Mouse (Mus musculus) heart, adult 2 months (tissue): ENCODE data around the gene Olfr323. TPM values are rescaled to one million over a fixed set of nuclear protein-coding genes. Genes with fewer than 3 reads are reported as not detected.

ENCODE experiments used
- DNase-seq, 2 experiments: peaks; one replicate each; pipeline ENCODE4 v3.0.0; 2021
- H3K27ac ChIP-seq: fragments of 200-600 bp; 2 replicates; pipeline ENCODE4 v1.8.1; 2022
- H3K27me3 ChIP-seq: fragments of 200-500 bp; 2 replicates; pipeline ENCODE4 v1.6.1; 2012; ENCODE audit warnings: mild to moderate bottlenecking, low read length, inconsistent platforms, mixed read lengths; ENCODE audit not compliant: control insufficient read depth, insufficient read depth
- H3K36me3 ChIP-seq: fragments of 200-500 bp; 2 replicates; pipeline ENCODE4 v1.6.1; 2012; ENCODE audit warnings: low read length, inconsistent platforms; ENCODE audit not compliant: control insufficient read depth, insufficient read depth
- H3K4me1 ChIP-seq: fragments of 200-500 bp; 2 replicates; pipeline ENCODE4 v1.6.1; 2011; ENCODE audit warnings: low read length; ENCODE audit not compliant: control insufficient read depth, insufficient read depth
- H3K4me3 ChIP-seq: fragments of 200-600 bp; 2 replicates; pipeline ENCODE4 v1.8.1; 2022
- H3K79me2 ChIP-seq: fragments of 200-500 bp; replicated peaks from 2 replicates; pipeline ENCODE4 v1.6.1; 2012; ENCODE audit warnings: mild to moderate bottlenecking, inconsistent platforms, low read length, moderate library complexity, mixed read lengths; ENCODE audit not compliant: control insufficient read depth, insufficient read depth
- H3K9ac ChIP-seq: fragments of 200-500 bp; 2 replicates; pipeline ENCODE4 v1.6.1; 2012; ENCODE audit warnings: low read depth, mild to moderate bottlenecking, control low read depth, inconsistent platforms, low read length, mixed read lengths
- CTCF ChIP-seq: fragments of 200-600 bp; IDR thresholded peaks from 2 replicates; pipeline ENCODE4 v1.8.1; 2022; ENCODE audit warnings: antibody characterized with exemption, mild to moderate bottlenecking, moderate library complexity
- EP300 ChIP-seq: fragments of 200-500 bp; IDR thresholded peaks from 2 replicates; pipeline ENCODE4 v1.6.1; 2011; ENCODE audit warnings: low read depth, low read length, control low read depth; ENCODE audit not compliant: insufficient read depth
- POLR2A ChIP-seq: fragments of 200-500 bp; IDR thresholded peaks from 2 replicates; pipeline ENCODE4 v1.6.1; 2011; ENCODE audit warnings: mild to moderate bottlenecking, low read depth, low read length, control low read depth; ENCODE audit not compliant: insufficient read depth
- WGBS: fragments of 180-500 bp; shearing (Covaris S2); methylation state at CpG from one replicate; pipeline ENCODE4 v1.1.7; 2018; 5-methylcytosine and 5-hydroxymethylcytosine counted together
- intact Hi-C: fragments of 180-260 bp; cut with DNase I; formaldehyde crosslinking; loops from one replicate; pipeline ENCODE4 v1.15.1; 2025
- polyA plus RNA-seq: library from polyadenylated mRNA; depleted of rRNA; stranded (reverse); fragments of >200 nt; gene quantifications from 2 replicates; pipeline ENCODE4 v1.2.3, GENCODE M21; 2012
- total RNA-seq, 2 experiments: library from RNA; stranded (reverse); gene quantifications; 2 replicates each; pipeline ENCODE4 v1.2.3; 2021

Olfr323 gene
- total and polyA plus RNA-seq, 3 experiments = not detected

DNA sequence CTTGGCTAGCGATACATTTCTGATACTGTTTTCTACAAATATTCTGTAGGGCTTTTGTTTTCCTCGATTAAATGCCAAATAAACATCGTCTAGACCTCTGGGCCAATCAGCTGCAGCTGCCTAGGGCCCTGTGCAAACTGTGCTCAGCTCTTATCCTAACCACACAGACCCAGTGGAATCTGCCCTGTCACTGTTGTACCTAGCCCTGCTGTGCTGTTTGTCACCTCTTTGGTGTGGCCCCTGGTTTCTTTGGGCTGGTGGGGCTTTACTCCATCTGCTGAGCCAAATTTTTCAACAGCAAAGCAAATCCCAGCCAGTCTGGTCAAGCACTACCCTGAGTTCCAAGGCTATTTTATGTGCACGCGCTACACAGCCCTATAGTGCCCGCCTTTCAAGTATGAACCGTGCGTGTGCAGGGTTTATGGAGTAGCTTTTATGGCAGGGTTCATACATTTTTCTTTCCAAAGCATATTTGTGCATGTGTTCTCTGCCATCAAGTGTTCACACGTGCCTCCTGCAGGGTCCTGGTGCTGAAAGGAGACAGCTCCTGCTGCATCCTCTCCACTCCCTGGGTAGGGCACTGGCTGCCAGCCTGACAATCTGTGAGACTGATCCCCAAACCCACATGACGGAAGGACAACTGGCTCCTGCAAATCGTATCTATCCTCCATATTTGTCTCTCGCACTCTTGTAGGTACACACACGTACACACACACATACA lies 11.5 kb upstream of the Olfr323 start:
- 81% methylated on average over 13 of the region's 13 CpGs for WGBS

DNA sequence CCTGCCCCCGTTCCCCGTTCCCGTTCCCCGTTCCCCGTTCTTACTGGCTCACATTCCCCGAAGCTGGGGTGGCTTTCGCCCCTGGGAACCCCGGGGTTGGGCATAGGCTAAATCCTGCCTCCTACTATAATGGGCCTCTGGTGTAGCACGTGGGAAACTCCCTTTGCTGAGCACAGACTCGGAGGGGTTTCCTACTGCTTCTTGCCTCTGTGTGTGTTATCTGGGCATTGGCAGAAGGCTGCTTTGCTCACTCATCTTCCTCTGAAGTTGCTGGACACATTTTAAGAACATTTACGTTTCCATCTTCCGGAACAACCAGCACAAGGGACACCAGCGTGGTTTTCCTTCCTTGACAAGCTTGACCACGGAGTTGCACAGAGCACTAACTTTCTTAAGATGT lies 10.8 kb upstream of the Olfr323 start:
- TF ChIP-seq POLR2A (no peak), EP300 (no peak), CTCF (no peak)
- WGBS = 38% methylated on average over 13 of the region's 14 CpGs
- H3K27me3 ChIP-seq = peaks cover 3% of the 10 kb centered on the region
- H3K36me3 ChIP-seq = no peaks in the 10 kb centered on the region
- no peak overlapping the region for H3K4me3 ChIP-seq
- no peak overlapping the region for H3K27ac ChIP-seq
- intact Hi-C loops = no loop called here
- no peaks in the 10 kb centered on the region for H3K79me2 ChIP-seq
- DNase-seq = no peak
- no peaks in the 10 kb centered on the region for H3K4me1 ChIP-seq
- H3K9ac ChIP-seq = no peak overlapping the region

More for the DNA sequence above, 11.5 kb upstream of the Olfr323 start:
- Histone ChIP-seq H3K9ac (no peak overlapping the region), H3K36me3 (no peaks in the 10 kb centered on the region), H3K4me1 (no peaks in the 10 kb centered on the region), H3K4me3 (no peak overlapping the region), H3K27me3 (peaks cover 3% of the 10 kb centered on the region), H3K27ac (no peak overlapping the region), H3K79me2 (no peaks in the 10 kb centered on the region)
- intact Hi-C loops = no loop called here
- TF ChIP-seq EP300 (no peak), POLR2A (no peak), CTCF (no peak)
- DNase-seq = no peak

DNA sequence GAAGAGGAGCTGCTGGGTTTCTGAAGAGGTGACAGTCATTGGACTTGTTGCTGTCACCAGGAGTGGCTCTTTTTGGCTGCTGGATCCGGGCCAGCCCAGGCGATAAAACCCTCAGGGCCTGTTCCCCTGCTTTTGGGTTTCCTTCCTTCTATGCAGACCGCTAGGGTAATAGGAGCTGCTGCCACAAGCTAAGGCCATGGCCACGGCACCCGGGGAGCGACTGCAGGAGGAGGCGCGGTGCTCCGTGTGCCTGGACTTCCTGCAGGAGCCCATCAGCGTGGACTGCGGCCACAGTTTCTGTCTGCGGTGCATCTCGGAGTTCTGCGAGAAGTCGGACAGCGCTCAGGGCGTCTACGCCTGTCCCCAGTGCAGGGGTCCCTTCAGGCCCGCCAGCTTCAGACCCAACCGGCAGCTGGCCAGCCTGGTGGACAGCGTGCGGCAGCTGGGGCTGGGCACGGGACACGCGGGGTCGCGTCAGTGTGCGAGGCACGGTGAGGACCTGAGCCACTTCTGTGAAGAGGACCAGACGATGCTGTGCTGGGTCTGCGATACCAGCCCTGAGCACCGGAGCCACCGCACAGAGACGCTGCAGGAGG lies 10.1 kb upstream of the Olfr323 start, which contains the start of gene Trim58:
Gene Trim58 (plus strand): TSS at position 194 of the 596 bp plus-strand sequence.
- WGBS = 2% methylated on average over 34 of the region's 34 CpGs
- H3K9ac ChIP-seq = 0 out of 2 replicates have a peak within 1 kb of the TSS, but pooled peaks have one; percentile 11
- no peak for TF ChIP-seq POLR2A
- no peak for TF ChIP-seq EP300
- no peak for TF ChIP-seq CTCF
- no peak within 1 kb of the TSS for H3K27ac ChIP-seq
- intact Hi-C loops = no loop called here
- H3K27me3 ChIP-seq = peaks cover 3% of the 10 kb centered on the region
- DNase-seq = peak in 1 of 2 experiments; percentile 28
- H3K79me2 ChIP-seq = no peaks in the 10 kb centered on the region
- no peaks in the 10 kb centered on the region for H3K36me3 ChIP-seq
- H3K4me3 ChIP-seq = peak within 1 kb of the TSS; percentile 22; the same call in 1 of the 2 replicates
- no peaks in the 10 kb centered on the region for H3K4me1 ChIP-seq

DNA sequence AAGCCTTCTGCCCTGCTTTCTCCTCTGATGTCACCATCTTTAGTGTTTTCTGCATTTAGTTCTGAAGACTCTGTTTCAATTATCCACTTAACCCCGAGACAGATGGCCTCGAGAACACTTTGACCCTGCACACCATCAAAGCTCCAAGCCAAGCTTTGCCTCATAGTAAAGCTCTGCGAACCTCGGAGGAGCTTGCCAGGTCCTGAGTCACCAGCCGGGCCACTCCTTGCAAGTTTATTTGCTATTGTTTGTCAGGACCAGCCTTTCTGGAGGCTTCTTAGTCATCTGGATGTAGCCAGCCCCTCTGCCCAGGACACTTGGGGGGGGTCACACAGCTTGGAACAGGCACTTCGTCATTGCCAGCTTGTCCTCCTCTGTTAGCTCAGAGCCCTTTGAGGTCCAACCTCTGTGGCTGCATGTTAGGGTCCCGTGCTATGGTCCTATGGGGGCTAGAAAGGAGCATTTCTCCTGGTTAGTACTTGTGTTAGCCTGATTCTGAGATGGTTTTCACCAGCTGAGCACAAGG lies 7.9 kb upstream of the Olfr323 start:
- Histone ChIP-seq H3K79me2 (no peaks in the 10 kb centered on the region), H3K4me3 (no peak overlapping the region)
- 44% methylated on average over 7 of the region's 7 CpGs for WGBS

DNA sequence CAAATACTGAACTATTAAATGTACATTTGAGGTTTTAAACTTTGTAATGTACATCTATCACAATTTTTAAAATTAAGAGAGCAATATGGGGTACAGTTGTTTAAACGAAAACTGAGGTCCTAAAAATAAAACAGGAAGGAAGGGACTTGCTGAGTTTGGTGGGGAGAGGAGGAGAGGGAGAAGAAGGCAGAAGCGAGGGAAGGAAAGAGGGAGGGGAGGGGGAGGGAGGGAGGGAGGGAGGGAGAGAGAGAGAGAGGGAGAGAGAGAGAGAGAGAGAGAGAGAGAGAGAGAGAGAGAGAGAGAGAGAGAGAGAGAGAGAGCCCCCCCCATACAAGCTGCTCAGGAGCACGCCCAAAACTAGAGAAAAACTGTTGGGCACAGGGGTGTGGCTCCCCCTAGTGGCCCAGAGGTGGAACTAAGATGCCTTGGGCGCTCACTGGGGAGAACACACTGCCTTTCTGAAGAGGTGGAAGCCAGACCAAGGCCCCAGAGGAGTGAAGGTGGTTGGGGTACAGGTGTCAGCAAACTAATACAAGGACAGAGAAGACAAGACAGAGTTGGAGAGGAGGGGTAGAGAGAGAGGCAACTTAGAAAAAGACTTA lies 6.2 kb upstream of the Olfr323 start:
- intact Hi-C loops = loop anchor here (1.0 to 10.0 kb wide), 3 partner anchors 142 to 334 kb away; partner anchors contain the start of gene Olfr332
- H3K9ac ChIP-seq = no peak overlapping the region

More for the DNA sequence above, 7.9 kb upstream of the Olfr323 start:
- Histone ChIP-seq H3K27me3 (peaks cover 3% of the 10 kb centered on the region), H3K4me1 (no peaks in the 10 kb centered on the region), H3K9ac (no peak overlapping the region), H3K36me3 (no peaks in the 10 kb centered on the region), H3K27ac (no peak overlapping the region)
- intact Hi-C loops = loop anchor here (5.0 to 10.0 kb wide), 2 partner anchors 143 to 336 kb away; partner anchors contain the start of gene Olfr332
- TF ChIP-seq EP300 (no peak), CTCF (no peak), POLR2A (no peak)
- peak; percentile 24 to 32 for DNase-seq

More for the DNA sequence above, 6.2 kb upstream of the Olfr323 start:
- Histone ChIP-seq H3K4me3 (no peak overlapping the region), H3K79me2 (no peaks in the 10 kb centered on the region), H3K4me1 (no peaks in the 10 kb centered on the region), H3K27ac (no peak overlapping the region), H3K27me3 (peaks cover 3% of the 10 kb centered on the region), H3K36me3 (no peaks in the 10 kb centered on the region)
- peak; percentile 77 for TF ChIP-seq CTCF
- TF ChIP-seq EP300 = no peak
- WGBS = 16% methylated on average over 4 of the region's 4 CpGs
- DNase-seq = peak; percentile 50 to 64
